Mouse (Mus musculus) G1E (cell line): ENCODE measurements around the gene Lmf2.

Source experiments
- CTCF ChIP-seq: IDR thresholded peaks from 2 replicates; pipeline ENCODE4 v1.5.1; 2012; ENCODE audit warnings: low read depth, low read length, inconsistent platforms, mixed read lengths
- TAL1 ChIP-seq: conservative IDR thresholded peaks from 2 replicates; pipeline ENCODE4 v1.6.1; 2012; ENCODE audit warnings: low read depth, low read length, inconsistent platforms, mixed read lengths

GRCm38 (mm10) chr15:89309962-89310498, 45.4 kb downstream of the Lmf2 start:
- TF ChIP-seq CTCF (no peak), TAL1 (no peak; the same call in 1 of the 2 replicates)
